Mouse (Mus musculus) CH12F3 (cell line): ENCODE measurements around the gene Atp6v1f.

ENCODE experiments used
- in situ Hi-C: fragments of 300-500 bp; cut with MboI; formaldehyde crosslinking; loops from 2 replicates; pipeline ENCODE4 v1.14.3; 2020; ENCODE audit warnings: low sequenced_read_pairs

The Atp6v1f gene

GRCm38 (mm10) chr6:29467583-29468354 is at the start of gene Atp6v1f:
Atp6v1f (plus strand) TSS chr6:29467718.
- in situ Hi-C loops: no loop called here

GRCm38 (mm10) chr6:29420596-29420995 is 46.9 kb upstream of the Atp6v1f start:
- in situ Hi-C loops: no loop called here

- in situ Hi-C loops: no loop called here
These were observed 42.4 kb upstream of the Atp6v1f start for GRCm38 (mm10) chr6:29425118-29425517.

- in situ Hi-C loops: no loop called here
These were observed 41.2 kb upstream of the Atp6v1f start for GRCm38 (mm10) chr6:29426331-29426730.

- in situ Hi-C loops: no loop called here
These were observed 39.3 kb upstream of the Atp6v1f start for GRCm38 (mm10) chr6:29428171-29428570.

GRCm38 (mm10) chr6:29430681-29431420 is 36.7 kb upstream of the Atp6v1f start:
- in situ Hi-C loops: no loop called here

- in situ Hi-C loops: no loop called here
These were observed 36.0 kb upstream of the Atp6v1f start for GRCm38 (mm10) chr6:29431473-29431872.

GRCm38 (mm10) chr6:29432156-29432555 is 35.4 kb upstream of the Atp6v1f start:
- in situ Hi-C loops: no loop called here

GRCm38 (mm10) chr6:29432676-29433037 is 34.9 kb upstream of the Atp6v1f start:
- in situ Hi-C loops: no loop called here

GRCm38 (mm10) chr6:29433038-29433803 is 34.3 kb upstream of the Atp6v1f start, which contains the start of gene Flnc:
Flnc (plus strand) TSS chr6:29433256.
- in situ Hi-C loops: no loop called here

GRCm38 (mm10) chr6:29433804-29434795 is 33.4 kb upstream of the Atp6v1f start:
- in situ Hi-C loops: no loop called here

GRCm38 (mm10) chr6:29434911-29435691 is 32.4 kb upstream of the Atp6v1f start:
- in situ Hi-C loops: no loop called here

GRCm38 (mm10) chr6:29435940-29436451 is 31.5 kb upstream of the Atp6v1f start:
- in situ Hi-C loops: no loop called here

GRCm38 (mm10) chr6:29436461-29436934 is 31.0 kb upstream of the Atp6v1f start:
- in situ Hi-C loops: no loop called here

GRCm38 (mm10) chr6:29439251-29439650 is 28.3 kb upstream of the Atp6v1f start:
- in situ Hi-C loops: no loop called here

- in situ Hi-C loops: no loop called here
These were observed 27.7 kb upstream of the Atp6v1f start for GRCm38 (mm10) chr6:29439789-29440188.

GRCm38 (mm10) chr6:29444773-29445172 is 22.7 kb upstream of the Atp6v1f start:
- in situ Hi-C loops: no loop called here

GRCm38 (mm10) chr6:29445354-29445753 is 22.2 kb upstream of the Atp6v1f start:
- in situ Hi-C loops: no loop called here

- in situ Hi-C loops: no loop called here
These were observed 17.7 kb upstream of the Atp6v1f start for GRCm38 (mm10) chr6:29449858-29450257.
